Mouse (Mus musculus) adrenal gland (tissue): ENCODE measurements around the gene Aars.
"Not testable (repeated sequence)": the region's sequence is repeated elsewhere in the genome, so short reads cannot be mapped to it uniquely, and the experiment has no call there.

Experiments used
- intact Hi-C: fragments of 180-260 bp; cut with DNase I; formaldehyde crosslinking; loops from one replicate; pipeline ENCODE4 v1.15.1; 2025
- long read RNA-seq, 2 experiments: library from polyadenylated mRNA; unstranded; transcript quantifications; one replicate each; pipeline ENCODE4 v2.0.0; 2020; ENCODE audit warnings: borderline replicate concordance in 1 of 2; ENCODE audit not compliant: insufficient replicate concordance in 1 of 2

Aars gene
- long read RNA-seq, experiment 1, full-length matches to known transcripts = 18 of 55 reads
- long read RNA-seq, experiment 1, partial matches to known transcripts = 21 of 55 reads
- long read RNA-seq, experiment 1, other reads (novel, unspliced or antisense) = 16 of 55 reads
- long read RNA-seq, experiment 2, full-length matches to known transcripts = 22 of 44 reads
- long read RNA-seq, experiment 2, partial matches to known transcripts = 12 of 44 reads
- long read RNA-seq, experiment 2, other reads (novel, unspliced or antisense) = 10 of 44 reads

- intact Hi-C loops = no loop called here
Measured at GRCm38 (mm10) chr8:111032916-111033315, at the start of gene Aars. TSS of gene Aars (plus strand) at chr8:111033144.

- intact Hi-C loops = no loop called here
Measured at GRCm38 (mm10) chr8:110987805-110988744, 44.9 kb upstream of the Aars start.

GRCm38 (mm10) chr8:110990017-110990416 lies 42.9 kb upstream of the Aars start:
- intact Hi-C loops = no loop called here

- intact Hi-C loops = no loop called here
Measured at GRCm38 (mm10) chr8:110996641-110997430, 36.1 kb upstream of the Aars start.

- intact Hi-C loops = no loop called here
Measured at GRCm38 (mm10) chr8:110997547-110998531, 35.1 kb upstream of the Aars start, which contains the start of gene Ddx19a. TSS of gene Ddx19a (minus strand) at chr8:110997800.

- intact Hi-C loops = not testable (repeated sequence)
Measured at GRCm38 (mm10) chr8:111010230-111010991, 22.5 kb upstream of the Aars start.

- intact Hi-C loops = not testable (repeated sequence)
Measured at GRCm38 (mm10) chr8:111026609-111027008, 6.3 kb upstream of the Aars start.

- intact Hi-C loops = no loop called here
Measured at GRCm38 (mm10) chr8:111027391-111027937, 5.5 kb upstream of the Aars start.

- intact Hi-C loops = no loop called here
Measured at GRCm38 (mm10) chr8:111029589-111029988, 3.4 kb upstream of the Aars start.

- intact Hi-C loops = no loop called here
Measured at GRCm38 (mm10) chr8:111030045-111030444, 2.9 kb upstream of the Aars start.

- intact Hi-C loops = no loop called here
Measured at GRCm38 (mm10) chr8:111031572-111031971, 1.4 kb upstream of the Aars start, which contains the start of gene Ddx19b. TSS of gene Ddx19b (minus strand) at chr8:111031751.

- intact Hi-C loops = no loop called here
Measured at GRCm38 (mm10) chr8:111033482-111034215, 705 bp downstream of the Aars start.

- intact Hi-C loops = no loop called here
Measured at GRCm38 (mm10) chr8:111034276-111034675, 1.3 kb downstream of the Aars start.

GRCm38 (mm10) chr8:111036591-111036990 lies 3.6 kb downstream of the Aars start:
- intact Hi-C loops = no loop called here

- intact Hi-C loops = no loop called here
Measured at GRCm38 (mm10) chr8:111042546-111042945, 9.6 kb downstream of the Aars start.

- intact Hi-C loops = no loop called here
Measured at GRCm38 (mm10) chr8:111044003-111044734, 11.2 kb downstream of the Aars start.

- intact Hi-C loops = no loop called here
Measured at GRCm38 (mm10) chr8:111048694-111049093, 15.8 kb downstream of the Aars start.

GRCm38 (mm10) chr8:111049106-111049505 lies 16.2 kb downstream of the Aars start:
- intact Hi-C loops = no loop called here
